In genomic region chr5:128483441-128483810, GRCm38 (mm10) we compare ENCODE assay signal across 9 mouse cellular contexts. TPM values are rescaled to one million over a fixed set of nuclear protein-coding genes. Genes with fewer than 3 reads are reported as not detected.
A peak's percentile ranks its signal among the peaks of the same experiment; 100 is the strongest.
DNase-seq lines count a peak whose midpoint lies in the region; ATAC-seq and TF ChIP-seq lines count a peak whose summit lies in the region.
"Had no signal": no experiment of that assay in that cellular context is flagged by ENCODE, and none has a peak within 500 bp of the region (broad histone marks: within the 10 kb centered on the region; RNA-seq: fewer than 3 reads in every experiment).

No protein-coding gene starts in this region.

- peak overlapping the region; percentile 46 for H3K4me2 ChIP-seq in heart, embryonic 11.5 days
- H3K4me2 ChIP-seq in hindbrain, embryonic 13.5 days = peak overlapping the region; percentile 54
- H3K4me2 ChIP-seq in midbrain, embryonic 16.5 days (ENCODE audit: low read length) = peak overlapping the region; percentile 56
- H3K4me2 ChIP-seq in stomach, postnatal 0 days (replicated peaks; ENCODE audit: low read depth) = no peak overlapping the region
- H3K4me2 ChIP-seq: lung, embryonic 15.5 days had no signal

- H3K4me1 ChIP-seq in heart, embryonic 11.5 days (ENCODE audit: control insufficient read depth, insufficient read depth, low read length) = no peaks in the 10 kb centered on the region
- H3K4me1 ChIP-seq in hindbrain, embryonic 13.5 days (replicated peaks) = peaks cover 19% of the 10 kb centered on the region
- H3K4me1 ChIP-seq in midbrain, embryonic 16.5 days (ENCODE audit: control insufficient read depth, insufficient read depth, low read length) = peaks cover 13% of the 10 kb centered on the region
- H3K4me1 ChIP-seq in stomach, postnatal 0 days (replicated peaks; ENCODE audit: control insufficient read depth, insufficient read depth) = no peaks in the 10 kb centered on the region
- H3K4me1 ChIP-seq: lung, embryonic 15.5 days had no signal

- no peaks in the 10 kb centered on the region for H3K9me3 ChIP-seq in heart, embryonic 11.5 days (replicated peaks; ENCODE audit: control insufficient read depth, low read length)
- no peaks in the 10 kb centered on the region for H3K9me3 ChIP-seq in hindbrain, embryonic 13.5 days
- H3K9me3 ChIP-seq in midbrain, embryonic 16.5 days (replicated peaks; ENCODE audit: control insufficient read depth, low read length, poor library complexity, severe bottlenecking) = no peaks in the 10 kb centered on the region; the same call in 1 of the 2 replicates
- H3K9me3 ChIP-seq in stomach, postnatal 0 days (ENCODE audit: control insufficient read depth, low read length) = no peaks in the 10 kb centered on the region
- H3K9me3 ChIP-seq: lung, embryonic 15.5 days had no signal

- no peaks in the 10 kb centered on the region for H3K36me3 ChIP-seq in heart, embryonic 11.5 days (ENCODE audit: control insufficient read depth, insufficient read depth, low read length)
- no peaks in the 10 kb centered on the region for H3K36me3 ChIP-seq in hindbrain, embryonic 13.5 days
- H3K36me3 ChIP-seq in midbrain, embryonic 16.5 days (ENCODE audit: control insufficient read depth, insufficient read depth, low read length) = no peaks in the 10 kb centered on the region
- no peaks in the 10 kb centered on the region for H3K36me3 ChIP-seq in stomach, postnatal 0 days (ENCODE audit: control insufficient read depth, insufficient read depth, low read length)
- H3K36me3 ChIP-seq: lung, embryonic 15.5 days had no signal

- TF ChIP-seq CTCF in stomach, postnatal 0 days (IDR thresholded peaks at IDR 0.05; ENCODE audit: low read depth) = no peak

- H3K4me3 ChIP-seq in heart, embryonic 11.5 days (ENCODE audit: low read depth, low read length) = peak overlapping the region; percentile 13; the same call in 1 of the 2 replicates
- peak overlapping the region; percentile 20 for H3K4me3 ChIP-seq in hindbrain, embryonic 13.5 days
- H3K4me3 ChIP-seq in midbrain, embryonic 16.5 days (ENCODE audit: low read depth, low read length) = peak overlapping the region; percentile 21
- no peak overlapping the region for H3K4me3 ChIP-seq in stomach, postnatal 0 days (ENCODE audit: low read depth, low read length)
- H3K4me3 ChIP-seq: lung, embryonic 15.5 days had no signal

- no peak for ATAC-seq in heart, embryonic 11.5 days (replicated peaks; ENCODE audit: insufficient number of reproducible peaks, low FRiP score, low TSS enrichment)
- ATAC-seq in hindbrain, embryonic 13.5 days (ENCODE audit: low FRiP score) = no peak; the same call in 1 of the 2 replicates
- ATAC-seq in midbrain, embryonic 16.5 days = no peak
- ATAC-seq in stomach, postnatal 0 days (ENCODE audit: low FRiP score, low TSS enrichment) = no peak

- WGBS in heart, embryonic 11.5 days (ENCODE audit: insufficient replicate concordance) = 11% methylated on average over 13 of the region's 13 CpGs
- 3% methylated on average over 13 of the region's 13 CpGs for WGBS in hindbrain, embryonic 13.5 days
- 3% methylated on average over 13 of the region's 13 CpGs for WGBS in midbrain, embryonic 16.5 days
- 10% methylated on average over 13 of the region's 13 CpGs for WGBS in stomach, postnatal 0 days

- peaks cover 17% of the 10 kb centered on the region for H3K27me3 ChIP-seq in heart, embryonic 11.5 days (ENCODE audit: control insufficient read depth, insufficient read depth, low read length)
- H3K27me3 ChIP-seq in hindbrain, embryonic 13.5 days = peaks cover 4% of the 10 kb centered on the region; the same call in 1 of the 2 replicates
- H3K27me3 ChIP-seq in midbrain, embryonic 16.5 days (ENCODE audit: control insufficient read depth, insufficient read depth, low read depth, low read length) = no peaks in the 10 kb centered on the region
- no peaks in the 10 kb centered on the region for H3K27me3 ChIP-seq in stomach, postnatal 0 days (ENCODE audit: control insufficient read depth, insufficient read depth, low read length)

- H3K9ac ChIP-seq in heart, embryonic 11.5 days (ENCODE audit: low read depth, low read length) = no peak overlapping the region
- peak overlapping the region; percentile 53 for H3K9ac ChIP-seq in hindbrain, embryonic 13.5 days
- H3K9ac ChIP-seq in midbrain, embryonic 16.5 days (ENCODE audit: low read depth, low read length) = peak overlapping the region; percentile 57; the same call in 1 of the 2 replicates
- H3K9ac ChIP-seq in stomach, postnatal 0 days (ENCODE audit: low read length) = no peak overlapping the region
- H3K9ac ChIP-seq: lung, embryonic 15.5 days had no signal

- no peak overlapping the region for H3K27ac ChIP-seq in heart, embryonic 11.5 days (ENCODE audit: low read depth, low read length)
- H3K27ac ChIP-seq in hindbrain, embryonic 13.5 days = peak overlapping the region; percentile 18; the same call in 1 of the 2 replicates
- H3K27ac ChIP-seq in midbrain, embryonic 16.5 days (ENCODE audit: low read length) = no peak overlapping the region
- no peak overlapping the region for H3K27ac ChIP-seq in stomach, postnatal 0 days (replicated peaks)
- H3K27ac ChIP-seq: lung, embryonic 15.5 days had no signal

- no peak for TF ChIP-seq EP300 in stomach, postnatal 0 days (optimal IDR thresholded peaks at IDR 0.05)

- intact Hi-C loops in heart, postnatal 36 days (cut with DNase I) = no loop called here

- DNase-seq in heart, postnatal 36 days = no peak
- DNase-seq in embryo, embryonic 9.5 days (ENCODE audit: extremely low spot score) = peak; percentile 36
- DNase-seq in stomach, postnatal 0 days (ENCODE audit: low spot score) = no peak
- DNase-seq in cerebellum, postnatal 14 days = no peak
- no peak for DNase-seq in right cerebral cortex, postnatal 4 days

RNA-seq across cellular contexts. Expression of gene Tmem132d, which starts 50.5 kb away (rescaled TPM):
- polyA plus RNA-seq in heart, embryonic 11.5 days (2014; fragmentation: Nextera tagmentation; extraction: Ambion mirVana) = 0.07 and 0.08 TPM in 2 replicates
- under 1 TPM; 0.03 to 0.08 TPM for total RNA-seq in heart, postnatal 36 days (2021)
- polyA plus RNA-seq in hindbrain, embryonic 13.5 days (2015; fragmentation: Nextera tagmentation; extraction: Ambion mirVana) = 1.9 and 2.8 TPM in 2 replicates
- polyA plus RNA-seq in midbrain, embryonic 16.5 days (2015; fragmentation: Nextera tagmentation; extraction: Ambion mirVana) = 2.8 and 3.3 TPM in 2 replicates
- 0.16 and 0.23 TPM in 2 replicates for polyA plus RNA-seq in stomach, postnatal 0 days (2015; fragmentation: Nextera tagmentation; extraction: Ambion mirVana)

Comparison
In these comparisons a context has a peak if more than half of its experiments do, and no peak if none do; other contexts are left out.
1. H3K9ac ChIP-seq: peak in hindbrain, embryonic 13.5 days (single experiment) and midbrain, embryonic 16.5 days (single experiment); none in heart, embryonic 11.5 days (single experiment) and stomach, postnatal 0 days (single experiment).